Mouse (Mus musculus): ENCODE data around the gene Pef1.

Gene Pef1

DNA sequence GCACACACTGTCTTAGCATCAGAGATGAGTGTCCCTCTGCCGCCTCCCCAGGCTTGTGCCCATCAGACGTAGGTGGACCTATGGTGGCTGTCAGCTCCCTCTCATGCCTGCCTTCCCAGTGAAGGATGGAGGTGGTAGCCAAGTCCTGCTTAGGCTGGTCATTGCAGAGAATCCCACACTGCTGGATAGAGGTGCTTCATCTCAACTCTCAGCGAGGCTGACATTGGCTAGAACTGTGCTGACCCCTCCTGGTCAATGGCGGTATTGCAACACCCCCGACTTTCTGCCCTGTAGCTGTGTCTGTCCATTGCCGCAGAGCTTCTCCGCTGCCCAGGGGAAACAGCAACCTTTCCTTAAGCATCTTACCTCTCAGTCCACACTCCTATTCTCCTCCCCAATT is 15.1 kb upstream of the Pef1 start:
- DNase-seq (ENCODE audit: low read depth, low spot score), result peak; percentile 51

DNA sequence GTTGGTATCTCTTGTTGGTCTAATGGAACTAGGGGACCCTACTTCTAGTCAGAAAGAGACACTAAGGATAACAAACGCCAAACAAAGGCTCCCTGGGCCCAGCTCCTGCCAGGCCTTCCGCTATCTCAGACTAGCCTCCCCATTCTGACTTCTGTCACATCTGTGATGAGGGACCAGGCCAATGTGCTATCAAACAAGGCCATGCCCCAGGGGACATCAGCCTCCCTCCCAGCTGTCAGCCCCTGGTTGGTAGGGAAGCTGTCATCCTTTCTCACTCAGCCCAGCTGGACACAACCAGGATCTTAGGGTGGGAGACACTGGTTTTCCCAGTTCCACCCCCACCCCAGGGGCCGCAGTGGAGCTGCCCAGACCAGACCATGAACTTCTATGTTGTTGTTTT is 7.2 kb upstream of the Pef1 start:
- no peak for DNase-seq (ENCODE audit: low read depth, low spot score)

DNA sequence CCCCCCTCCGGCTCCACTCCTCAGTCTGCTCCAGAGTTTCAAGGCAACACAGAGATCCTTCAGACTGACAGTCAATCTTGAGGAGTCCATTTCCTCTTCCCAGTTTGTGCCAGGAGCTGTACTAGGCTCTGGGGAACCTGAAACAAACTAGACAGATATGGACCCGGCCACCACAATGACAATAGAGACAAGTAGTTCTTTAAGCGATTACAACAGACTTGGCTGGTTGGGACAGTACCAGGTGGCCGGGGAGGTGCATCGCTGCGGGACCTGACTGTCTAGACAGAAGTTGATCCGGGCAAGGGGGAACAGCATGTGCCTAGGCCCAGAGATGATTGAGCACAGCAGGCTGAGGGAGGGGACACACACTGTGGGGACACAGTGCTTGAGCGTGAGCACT is 1.2 kb upstream of the Pef1 start:
- no peak for DNase-seq (ENCODE audit: low read depth, low spot score)

DNA sequence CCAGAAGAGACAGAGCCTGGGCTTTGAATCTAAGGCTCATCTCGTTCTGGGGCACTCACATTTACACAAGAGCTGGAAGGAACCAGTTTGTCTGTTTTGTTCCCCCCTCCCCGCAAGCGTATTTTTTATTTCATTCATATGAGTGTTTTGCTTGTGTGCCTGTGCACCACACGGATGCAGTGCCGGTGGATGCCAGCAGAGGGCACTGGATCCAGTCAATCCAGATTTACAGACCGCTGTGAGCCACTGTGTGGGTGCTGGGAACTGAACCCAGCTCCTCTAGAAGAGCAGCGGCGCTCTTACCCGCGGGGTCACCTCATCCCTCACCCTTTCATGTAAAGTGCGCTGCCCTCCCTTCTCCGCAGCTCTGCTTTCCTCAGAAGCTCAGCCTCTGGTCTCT is 1.3 kb downstream of the Pef1 start:
- DNase-seq (ENCODE audit: low read depth, low spot score), result no peak

DNA sequence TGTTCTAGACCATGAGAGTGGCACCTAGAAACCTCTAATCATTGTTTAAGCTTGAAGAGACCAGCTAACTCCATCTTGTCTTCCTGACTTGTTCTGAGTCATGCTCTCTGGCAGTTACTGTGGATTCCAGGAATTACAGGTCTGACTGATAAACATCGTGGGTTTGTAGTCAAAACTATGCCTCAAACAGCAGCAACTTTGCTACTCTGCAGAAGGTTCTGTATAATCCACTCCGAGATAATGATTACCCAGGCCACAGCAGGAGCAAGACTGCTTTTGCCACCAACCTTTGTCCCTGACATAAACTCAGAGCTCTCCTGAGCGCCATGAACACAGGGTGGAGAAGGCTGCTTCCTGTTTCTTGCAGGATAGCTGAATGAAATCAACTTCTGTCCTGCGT is 2.2 kb downstream of the Pef1 start:
- DNase-seq (ENCODE audit: low read depth, low spot score), result no peak

DNA sequence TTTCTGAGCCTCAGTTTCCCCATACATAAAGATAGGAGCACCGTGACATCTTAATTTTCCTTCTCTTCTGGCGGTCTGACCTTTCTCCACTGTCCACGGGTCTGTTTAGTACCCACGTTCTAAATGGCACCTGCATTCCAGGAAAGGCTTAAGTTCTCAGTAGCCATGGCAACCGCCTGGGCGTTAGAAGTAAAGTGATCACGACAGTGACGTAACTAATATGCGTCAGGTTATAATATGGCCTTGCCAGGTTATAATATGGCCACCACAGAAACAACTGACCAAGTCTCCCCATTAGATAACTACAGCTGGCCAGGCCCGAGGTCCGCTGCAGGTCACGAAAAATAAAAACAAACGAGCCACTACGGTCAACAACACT is 4.7 kb downstream of the Pef1 start:
- DNase-seq (ENCODE audit: low read depth, low spot score), result no peak

DNA sequence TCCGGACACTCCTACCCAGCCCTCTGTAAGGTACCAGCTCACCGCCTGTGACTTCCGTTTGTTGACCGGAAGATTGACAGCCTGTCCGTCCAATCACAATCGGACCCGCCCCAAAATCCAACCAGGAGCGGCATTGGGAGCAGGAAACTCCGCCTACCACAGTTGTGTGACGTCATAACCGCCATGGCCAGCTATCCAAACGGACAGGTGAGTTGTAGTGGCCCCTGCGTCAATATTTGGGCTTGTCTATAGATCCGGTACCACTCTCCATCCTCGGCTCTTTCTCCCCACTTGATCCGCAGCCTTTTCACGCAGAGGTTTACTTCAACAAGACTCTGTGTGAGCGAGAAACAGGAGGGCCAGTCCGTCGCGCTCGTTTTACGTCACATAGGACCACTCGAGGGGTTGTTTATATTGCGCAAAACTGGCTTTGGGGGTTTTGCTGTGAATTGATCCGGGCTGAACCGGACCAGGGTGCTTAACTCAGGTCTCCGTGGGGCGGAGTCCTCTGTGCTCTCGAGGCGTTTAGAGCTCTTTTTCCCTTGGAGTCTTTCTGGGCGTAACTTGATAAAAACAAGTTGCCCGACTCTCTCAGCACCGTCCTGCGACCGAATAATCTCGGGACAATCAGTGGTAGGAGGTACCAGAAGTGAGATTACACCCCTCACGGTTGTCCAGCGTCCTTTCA is 5.2 kb downstream of the Pef1 start:
- DNase-seq (ENCODE audit: low read depth, low spot score), result peak; percentile 99

DNA sequence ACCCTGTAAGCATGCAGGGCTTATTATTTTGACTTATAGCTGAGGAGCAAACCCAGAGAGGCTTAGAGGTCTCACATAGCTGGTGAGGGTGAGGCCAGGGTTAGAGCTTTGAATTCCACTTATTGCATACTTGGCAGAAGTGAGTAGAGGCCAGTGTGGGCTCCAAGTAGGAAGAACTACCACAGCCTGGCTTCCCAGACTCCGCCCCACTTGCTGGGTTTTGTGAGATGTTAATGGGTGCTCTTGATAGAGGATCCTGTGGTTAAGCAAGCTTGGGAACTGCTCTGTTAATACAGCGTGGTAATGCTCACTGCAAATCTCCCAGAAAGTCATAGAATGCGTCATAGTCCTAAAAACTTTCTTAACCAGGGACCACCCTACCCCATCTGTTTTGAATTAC is 6.6 kb downstream of the Pef1 start:
- no peak for DNase-seq (ENCODE audit: low read depth, low spot score)

DNA sequence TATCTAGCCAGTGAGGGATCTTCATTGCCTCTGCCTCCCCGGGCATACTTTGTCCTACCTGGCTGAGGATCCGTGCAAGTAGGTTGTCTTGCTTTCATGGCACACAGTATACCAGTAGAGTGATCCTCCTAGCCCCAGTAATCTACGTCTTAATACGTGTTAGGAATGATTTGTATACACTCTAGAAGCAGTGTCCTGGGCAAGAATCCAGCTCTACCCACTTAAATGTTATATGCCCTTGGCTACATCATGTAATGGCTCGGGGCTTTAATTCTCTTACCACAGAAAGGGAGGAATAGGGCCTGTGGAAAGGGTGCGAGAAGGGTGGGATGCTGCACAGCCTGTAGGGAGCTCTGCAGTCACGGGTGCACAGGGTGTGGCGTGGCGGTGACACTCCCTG is 7.3 kb downstream of the Pef1 start:
- DNase-seq (ENCODE audit: low read depth, low spot score), result no peak

DNA sequence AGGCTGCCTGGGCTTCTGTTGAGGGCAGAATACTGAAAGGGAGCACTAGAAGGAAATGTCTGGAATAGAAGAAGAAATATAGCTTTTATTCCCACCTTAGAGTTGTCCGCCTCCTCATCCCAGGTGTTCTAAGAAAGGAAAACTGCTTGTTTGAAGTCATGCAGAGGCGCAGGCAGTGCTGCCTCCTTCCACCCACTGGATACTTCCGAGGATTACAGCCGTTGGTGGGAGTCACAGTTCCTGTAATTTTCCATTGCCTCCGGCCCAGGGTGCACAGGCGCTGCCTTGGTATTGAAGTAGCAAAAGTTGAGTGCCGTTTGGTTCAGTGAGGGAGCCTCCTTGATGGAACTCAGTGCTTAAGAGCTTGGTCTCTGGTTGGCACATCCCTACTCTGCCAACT is 7.7 kb downstream of the Pef1 start:
- no peak for DNase-seq (ENCODE audit: low read depth, low spot score)

DNA sequence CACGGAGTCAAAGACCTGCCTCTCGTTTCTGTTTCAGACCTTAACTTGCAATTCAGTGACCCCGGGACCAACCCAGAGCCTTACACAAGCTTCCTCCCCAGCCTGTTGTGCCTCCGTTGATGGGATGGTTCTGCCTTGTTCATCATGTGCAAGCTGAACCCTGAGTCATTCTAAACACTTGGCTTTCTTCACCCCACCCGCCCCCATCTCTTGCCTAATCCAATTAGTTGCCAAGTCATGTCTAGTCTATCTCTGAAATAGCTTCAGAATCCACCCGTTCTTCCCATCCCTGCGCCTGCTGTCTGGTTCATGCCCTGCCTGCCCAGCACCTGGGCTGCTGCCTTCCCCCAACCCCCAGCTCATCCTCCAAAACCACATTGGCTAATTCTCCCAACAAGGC is 9.9 kb downstream of the Pef1 start:
- no peak for DNase-seq (ENCODE audit: low read depth, low spot score)

DNA sequence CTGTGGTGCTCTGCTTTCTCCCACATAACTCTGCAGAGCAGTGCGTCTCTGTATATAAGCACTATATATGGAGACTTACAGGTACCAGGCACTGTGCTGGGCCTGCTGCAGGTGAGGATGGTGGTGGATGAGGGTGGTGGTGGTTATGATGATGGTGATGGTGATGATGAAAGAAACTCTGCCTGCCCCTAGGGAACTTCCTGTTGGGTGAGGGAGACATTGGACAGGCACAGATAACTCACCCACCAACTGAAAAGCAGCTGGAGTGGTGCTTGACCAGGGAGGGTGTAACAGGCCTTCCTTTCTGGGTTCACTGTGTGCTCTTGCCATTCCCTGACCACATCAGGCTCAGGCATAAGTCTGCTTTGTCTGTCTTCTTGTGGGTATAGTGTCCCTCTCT is 10.4 kb downstream of the Pef1 start:
- no peak for DNase-seq (ENCODE audit: low read depth, low spot score)

DNA sequence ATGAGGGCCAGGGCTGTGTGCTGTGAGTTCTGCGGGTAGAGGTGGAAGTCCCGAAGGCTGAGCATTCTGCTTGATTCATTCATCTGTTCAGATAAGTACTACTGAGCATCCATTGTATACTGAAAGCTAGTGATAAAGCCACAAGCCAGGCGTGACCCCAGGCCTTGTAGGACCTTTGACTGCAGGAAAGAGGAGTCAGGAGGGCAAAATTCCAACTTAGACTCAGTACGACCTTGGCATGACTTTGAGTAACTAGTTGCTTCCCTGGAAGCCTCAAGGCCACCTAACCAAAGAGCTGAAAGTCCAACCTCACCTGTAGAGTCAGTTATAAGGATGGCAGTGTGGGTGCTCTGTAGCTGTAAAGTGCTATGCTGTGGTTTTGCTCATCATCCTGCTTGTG is 18.4 kb downstream of the Pef1 start:
- DNase-seq (ENCODE audit: low read depth, low spot score), result no peak

DNA sequence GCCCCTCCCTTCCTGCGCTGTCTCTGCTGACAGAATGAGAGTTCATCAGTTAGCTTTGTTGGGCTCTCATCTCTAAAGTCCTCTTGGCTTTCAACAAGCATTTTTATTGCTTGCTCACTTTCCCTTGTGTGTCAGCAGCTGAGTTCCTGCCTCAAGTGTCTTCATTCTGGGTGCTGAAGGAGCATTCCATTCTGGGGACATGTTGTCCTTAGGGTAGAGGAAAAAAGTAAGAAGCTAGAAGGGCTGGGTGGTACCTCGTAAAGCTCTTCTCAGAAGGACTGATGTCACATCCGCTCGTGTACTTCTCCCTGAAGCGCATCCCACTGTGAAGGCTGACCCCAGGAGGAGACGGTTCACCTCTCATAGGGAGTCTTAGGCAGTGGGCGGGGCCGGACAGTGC is 19.2 kb downstream of the Pef1 start:
- DNase-seq (ENCODE audit: low read depth, low spot score), result no peak

DNA sequence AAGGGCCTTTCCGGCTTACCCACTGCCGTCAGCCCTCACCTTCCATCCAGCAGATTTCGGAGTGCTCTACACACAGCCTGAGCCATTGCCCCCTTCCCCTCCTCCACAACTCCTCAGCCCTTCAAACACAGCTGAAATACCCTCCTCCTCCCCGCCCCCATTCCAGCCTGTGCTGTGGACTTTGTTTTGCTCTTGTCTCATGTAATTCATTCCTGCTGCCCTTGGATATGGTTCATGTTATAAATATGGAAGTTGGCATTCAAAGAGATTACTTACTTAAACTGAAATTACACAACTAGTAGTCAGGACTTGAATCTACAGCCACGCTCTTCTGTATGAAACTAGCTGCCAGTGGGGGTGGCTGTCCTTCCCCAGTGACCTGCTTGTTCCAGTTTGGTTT is 20.7 kb downstream of the Pef1 start:
- no peak for DNase-seq (ENCODE audit: low read depth, low spot score)

DNA sequence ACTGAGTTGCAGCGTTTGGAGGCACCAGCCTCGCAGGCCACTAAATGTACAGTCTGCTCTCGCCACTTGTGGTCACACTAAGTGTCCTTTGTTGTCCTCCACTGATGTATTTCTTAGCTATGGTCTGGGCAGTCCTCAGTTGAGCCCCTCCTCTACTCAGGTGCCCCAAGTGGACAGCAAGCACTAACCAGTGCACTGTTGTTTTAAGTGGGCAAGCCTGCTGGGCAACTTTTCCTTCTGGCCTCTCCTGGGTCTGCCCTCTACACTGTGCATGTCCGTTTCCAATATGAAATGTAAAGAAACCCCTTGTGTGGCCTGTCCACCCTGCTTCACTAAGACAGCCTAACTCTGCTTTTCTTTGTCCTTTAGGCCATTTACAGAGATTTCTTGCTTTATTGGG is 21.8 kb downstream of the Pef1 start:
- DNase-seq (ENCODE audit: low read depth, low spot score), result no peak

DNA sequence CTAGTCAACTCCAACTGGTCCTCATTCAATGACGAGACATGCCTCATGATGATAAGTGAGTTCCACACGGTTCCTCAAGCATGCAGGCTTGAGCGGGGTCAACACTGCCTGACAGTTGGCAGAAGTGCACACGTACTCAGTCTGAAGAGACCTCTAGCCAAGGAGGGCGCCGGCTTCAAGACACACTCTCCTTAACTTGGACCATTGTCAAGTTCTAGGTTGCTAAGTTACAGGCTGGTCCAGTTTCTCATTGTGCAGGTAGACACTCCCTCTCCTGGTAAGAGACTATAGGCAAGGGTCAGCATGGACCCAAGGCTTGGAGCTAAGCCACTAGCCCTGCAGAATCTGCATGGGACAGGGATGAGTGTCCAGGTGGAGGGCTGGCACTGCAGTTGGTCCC is 22.8 kb downstream of the Pef1 start:
- DNase-seq (ENCODE audit: low read depth, low spot score), result no peak

DNA sequence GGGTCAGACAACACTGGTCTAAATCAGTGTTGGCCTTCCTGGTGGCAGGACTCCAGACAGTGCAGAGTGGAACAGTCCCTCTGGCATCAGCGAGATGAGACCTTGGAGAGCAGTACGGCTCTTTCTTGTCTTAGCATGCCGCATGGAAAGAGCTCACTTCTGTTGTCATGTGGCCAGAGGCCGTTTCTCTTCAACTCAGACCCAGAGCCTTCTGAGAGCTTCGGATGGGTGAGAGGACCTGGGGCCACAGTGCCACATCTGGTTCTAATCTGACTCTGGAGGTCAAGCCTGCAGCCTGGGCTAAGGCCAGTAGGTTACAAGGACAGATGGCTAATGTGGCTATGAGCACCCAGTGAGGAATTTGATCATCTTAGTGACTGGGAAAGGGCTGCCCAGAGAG is 23.6 kb downstream of the Pef1 start:
- no peak for DNase-seq (ENCODE audit: low read depth, low spot score)

DNA sequence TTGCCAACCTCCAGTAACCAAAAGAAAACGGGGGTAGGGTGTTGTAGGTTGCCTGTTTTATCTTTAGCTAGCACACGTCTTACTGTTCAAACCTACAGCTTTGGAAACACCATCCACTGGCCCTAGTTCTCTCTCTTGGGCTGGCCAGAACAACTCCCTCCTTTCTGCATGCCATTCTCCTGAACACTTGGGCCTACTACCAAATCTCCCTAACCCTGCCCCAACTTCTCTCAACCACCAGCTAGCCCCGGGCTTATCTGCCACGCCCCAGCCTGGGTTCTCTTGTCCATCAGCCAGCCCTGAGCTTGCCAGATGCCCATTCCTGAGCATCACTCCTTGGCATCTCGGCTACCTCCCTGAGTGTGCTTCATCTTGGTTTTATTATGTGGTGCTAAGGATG is 26.5 kb downstream of the Pef1 start:
- DNase-seq (ENCODE audit: low read depth, low spot score), result no peak

DNA sequence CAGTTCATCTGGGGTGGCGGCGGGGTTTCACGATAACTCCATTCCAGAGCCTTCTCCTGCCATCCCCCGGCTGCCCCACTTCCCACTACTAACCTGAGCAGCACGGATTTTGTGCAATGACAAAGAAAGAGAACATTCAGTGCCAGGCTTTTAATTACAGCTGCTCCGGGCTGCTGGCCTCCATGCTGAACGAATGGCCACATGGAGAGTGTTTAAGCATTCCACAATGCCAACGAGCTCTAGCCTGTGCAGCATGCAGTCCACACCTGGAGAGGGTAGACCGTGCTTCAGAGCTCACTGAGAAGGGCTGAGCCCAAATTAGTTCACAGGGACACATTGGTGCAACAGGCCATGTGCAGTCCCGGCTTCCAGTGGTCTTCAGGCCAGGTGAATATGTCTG is 27.7 kb downstream of the Pef1 start:
- no peak for DNase-seq (ENCODE audit: low read depth, low spot score)

DNA sequence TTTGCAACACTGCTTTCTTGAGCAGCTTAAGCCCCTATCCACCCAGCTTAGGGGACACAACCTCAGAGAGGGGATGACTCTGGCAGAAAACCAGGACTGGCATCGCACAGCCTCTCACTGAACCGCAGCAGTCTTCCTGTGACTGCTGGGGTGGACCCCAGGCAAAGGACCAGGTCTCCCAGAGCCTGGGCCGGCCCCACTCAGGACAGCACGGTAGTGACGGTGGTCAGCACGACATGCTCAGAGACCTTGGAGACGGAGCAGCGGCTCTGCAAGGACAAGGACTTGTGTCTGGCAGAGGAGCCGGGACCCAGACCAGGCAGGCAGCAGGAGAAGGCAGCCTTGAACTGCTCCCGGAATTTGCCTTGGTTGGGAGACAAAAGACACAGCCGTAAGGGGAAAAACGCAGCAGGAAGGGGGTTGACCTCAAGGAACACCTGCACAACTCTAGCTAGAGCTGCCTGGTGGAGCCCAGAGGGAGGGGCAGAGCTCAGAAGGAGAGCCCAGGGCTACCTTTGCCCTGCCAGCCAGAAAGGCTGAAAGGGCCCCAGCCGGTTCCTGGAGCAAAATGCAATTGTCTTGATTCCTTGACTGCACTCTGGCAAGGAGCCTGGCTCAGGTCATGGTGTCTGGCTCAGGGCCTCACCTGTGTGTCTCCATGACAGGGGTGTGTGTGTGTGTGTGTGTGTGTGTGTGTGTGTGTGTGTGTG is 28.4 kb downstream of the Pef1 start:
- DNase-seq (ENCODE audit: low read depth, low spot score), result no peak

DNA sequence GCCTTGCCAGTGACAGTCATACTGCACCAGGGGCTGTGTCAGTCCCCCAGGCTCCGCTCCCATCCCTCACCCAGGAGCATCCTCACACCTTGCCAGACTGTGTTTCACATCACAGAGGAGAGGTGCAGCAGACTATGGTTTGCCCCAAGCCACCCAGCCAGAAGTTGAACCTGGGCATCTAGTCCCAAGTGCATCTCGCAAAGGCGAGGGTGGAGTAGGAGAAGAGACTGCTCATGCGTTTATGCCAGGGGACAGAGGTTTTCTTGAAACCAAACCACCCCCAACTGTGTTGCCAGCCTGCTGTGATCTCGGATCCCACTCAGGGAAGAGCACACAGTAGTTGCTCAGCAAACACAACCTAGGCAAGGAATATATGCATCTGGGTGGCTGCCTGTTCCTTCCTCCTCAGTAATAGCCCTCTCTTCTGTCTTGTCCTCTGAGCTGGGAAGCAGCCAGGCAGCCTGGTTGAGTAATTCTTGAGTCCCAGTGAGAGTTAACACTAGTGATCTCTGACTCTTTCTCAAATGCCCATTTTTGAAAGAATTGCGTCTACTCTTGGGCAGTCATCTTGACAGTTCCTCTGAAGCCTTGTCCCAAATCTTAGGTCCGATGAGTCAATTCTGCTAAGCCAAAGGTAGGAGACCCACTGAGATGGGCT is 29.2 kb downstream of the Pef1 start:
- no peak for DNase-seq (ENCODE audit: low read depth, low spot score)

DNA sequence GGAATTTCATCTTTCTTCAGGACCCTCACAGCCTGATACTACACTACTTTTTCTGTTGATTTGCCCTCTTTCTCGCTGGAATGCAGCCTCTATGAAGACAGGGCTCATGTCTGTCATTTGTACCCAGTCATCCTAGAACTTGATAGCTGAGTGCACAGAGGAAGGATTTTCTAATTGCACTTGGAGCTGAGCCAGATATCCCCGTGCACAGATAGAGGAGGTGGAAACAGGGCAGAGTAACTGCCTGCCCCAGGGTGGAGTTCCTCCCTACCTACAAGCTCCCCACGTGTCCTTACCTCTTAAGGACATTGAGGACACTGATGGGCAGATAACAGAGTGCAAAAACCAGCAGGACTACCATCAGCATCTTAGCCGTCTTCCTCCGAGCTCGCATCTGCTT is 31.0 kb downstream of the Pef1 start:
- DNase-seq (ENCODE audit: low read depth, low spot score), result no peak
